8 mouse cellular contexts compared by ENCODE assay signal in the genomic region with DNA sequence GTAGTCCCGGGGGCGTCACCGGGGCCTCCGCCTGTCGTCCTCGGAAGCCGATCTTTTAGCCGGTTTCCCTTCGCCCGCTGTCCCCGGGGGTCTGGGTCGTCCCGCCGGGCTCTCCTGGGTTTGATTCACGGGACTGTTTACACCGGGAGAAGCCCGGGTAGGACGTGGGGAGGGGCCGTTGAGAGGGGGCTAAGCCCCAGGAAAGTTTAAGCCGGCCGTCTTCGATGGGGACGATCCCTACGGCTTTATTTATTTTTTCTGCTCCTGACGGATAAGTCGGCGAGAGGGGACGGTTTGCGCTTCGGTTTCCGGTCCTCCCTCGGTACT. TPM values are rescaled to one million over a fixed set of nuclear protein-coding genes. Genes with fewer than 3 reads are reported as not detected.
DNase-seq lines count a peak whose midpoint lies in the region; ATAC-seq and TF ChIP-seq lines count a peak whose summit lies in the region.

No protein-coding gene starts in this region.

- no peaks in the 10 kb centered on the region for H3K36me3 ChIP-seq in embryonic facial prominence, embryonic 11.5 days (replicated peaks; ENCODE audit: control insufficient read depth, insufficient read depth, low read depth, low read length)
- no peaks in the 10 kb centered on the region for H3K36me3 ChIP-seq in hindbrain, postnatal 0 days (ENCODE audit: insufficient read depth, low read length)
- H3K36me3 ChIP-seq in midbrain, postnatal 0 days (ENCODE audit: insufficient read depth, low read length): peaks cover 7% of the 10 kb centered on the region; the same call in 1 of the 2 replicates

- intact Hi-C loops in left cerebral cortex, adult 2 months (cut with DNase I): loop anchor here (1.0 to 5.0 kb wide), 3 partner anchors 72 to 366 kb away; no protein-coding TSS in a partner anchor
- intact Hi-C loops in left cerebral cortex, postnatal 25 days (cut with DNase I): loop anchor here (2.0 kb wide), 2 partner anchors 60 to 72 kb away; no protein-coding TSS in a partner anchor
- intact Hi-C loops in left cerebral cortex, postnatal 36 days (cut with DNase I): loop anchor here (2.0 kb wide), 1 partner anchor 72 kb away; no protein-coding TSS in a partner anchor

- peak overlapping the region; percentile 94 for H3K4me3 ChIP-seq in left cerebral cortex, adult 2 months
- peak overlapping the region; percentile 90 for H3K4me3 ChIP-seq in embryonic facial prominence, embryonic 11.5 days (ENCODE audit: low read depth, low read length)
- H3K4me3 ChIP-seq in hindbrain, postnatal 0 days (ENCODE audit: low read length): peak overlapping the region; percentile 98
- H3K4me3 ChIP-seq in midbrain, postnatal 0 days (ENCODE audit: low read depth, low read length): peak overlapping the region; percentile 98

- H3K27ac ChIP-seq in left cerebral cortex, adult 2 months: peak overlapping the region; percentile 98
- H3K27ac ChIP-seq in embryonic facial prominence, embryonic 11.5 days (replicated peaks; ENCODE audit: low read depth, low read length): peak overlapping the region; percentile 97
- peak overlapping the region; percentile 97 for H3K27ac ChIP-seq in hindbrain, postnatal 0 days
- peak overlapping the region; percentile 91 for H3K27ac ChIP-seq in midbrain, postnatal 0 days (ENCODE audit: low read depth, low read length)

- DNase-seq in left cerebral cortex, adult 2 months (ENCODE audit: extremely low spot score in 1 of 2, low spot score in 2 of 2): no peak
- DNase-seq in left cerebral cortex, postnatal 25 days (ENCODE audit: low spot score in 2 of 2): no peak
- DNase-seq in embryonic facial prominence, embryonic 11.5 days (ENCODE audit: low spot score): no peak
- DNase-seq in hindbrain, postnatal 0 days (ENCODE audit: low spot score): no peak
- no peak for DNase-seq in midbrain, postnatal 0 days (ENCODE audit: low spot score)
- DNase-seq in left cerebral cortex, postnatal 36 days (ENCODE audit: low spot score in 2 of 2): no peak
- no peak for DNase-seq in natural killer cell, adult 2 months (ENCODE audit: low spot score in 2 of 2)
- no peak for DNase-seq in layer of hippocampus, postnatal 14 days (ENCODE audit: low spot score in 2 of 2)

- no peaks in the 10 kb centered on the region for H3K9me3 ChIP-seq in embryonic facial prominence, embryonic 11.5 days (replicated peaks; ENCODE audit: control insufficient read depth, low read length)
- H3K9me3 ChIP-seq in hindbrain, postnatal 0 days (ENCODE audit: low read length): no peaks in the 10 kb centered on the region
- H3K9me3 ChIP-seq in midbrain, postnatal 0 days (ENCODE audit: low read length): no peaks in the 10 kb centered on the region

- H3K4me1 ChIP-seq in embryonic facial prominence, embryonic 11.5 days (ENCODE audit: control insufficient read depth, insufficient read depth, low read length): peaks cover 6% of the 10 kb centered on the region
- H3K4me1 ChIP-seq in hindbrain, postnatal 0 days (ENCODE audit: insufficient read depth, low read length): peaks cover 22% of the 10 kb centered on the region
- peaks cover 10% of the 10 kb centered on the region; the same call in 1 of the 2 replicates for H3K4me1 ChIP-seq in midbrain, postnatal 0 days (ENCODE audit: insufficient read depth, low read length)

- H3K4me2 ChIP-seq in embryonic facial prominence, embryonic 11.5 days (ENCODE audit: low read depth, low read length): peak overlapping the region; percentile 85
- peak overlapping the region; percentile 94 for H3K4me2 ChIP-seq in hindbrain, postnatal 0 days (ENCODE audit: low read depth, low read length)
- peak overlapping the region; percentile 82 for H3K4me2 ChIP-seq in midbrain, postnatal 0 days (ENCODE audit: low read depth, low read length, poor library complexity, severe bottlenecking)

- no peak for TF ChIP-seq CTCF in left cerebral cortex, adult 2 months (IDR thresholded peaks at IDR 0.05)
- no peak for TF ChIP-seq CTCF in hindbrain, postnatal 0 days (IDR thresholded peaks at IDR 0.05; ENCODE audit: low read depth)
- TF ChIP-seq CTCF in midbrain, postnatal 0 days (IDR thresholded peaks at IDR 0.05): no peak

- peak overlapping the region; percentile 89 for H3K9ac ChIP-seq in embryonic facial prominence, embryonic 11.5 days (replicated peaks; ENCODE audit: low read length)
- H3K9ac ChIP-seq in hindbrain, postnatal 0 days (replicated peaks; ENCODE audit: low read length): peak overlapping the region; percentile 88
- H3K9ac ChIP-seq in midbrain, postnatal 0 days (replicated peaks; ENCODE audit: low read length, poor library complexity, severe bottlenecking): peak overlapping the region; percentile 93

- 0% methylated on average over 31 of the region's 32 CpGs for WGBS in embryonic facial prominence, embryonic 11.5 days
- 0% methylated on average over 31 of the region's 32 CpGs for WGBS in hindbrain, postnatal 0 days
- under 1% methylated on average over 30 of the region's 32 CpGs for WGBS in midbrain, postnatal 0 days

- no peaks in the 10 kb centered on the region for H3K27me3 ChIP-seq in embryonic facial prominence, embryonic 11.5 days (ENCODE audit: control insufficient read depth, insufficient read depth, low read length)
- H3K27me3 ChIP-seq in hindbrain, postnatal 0 days (ENCODE audit: insufficient read depth, low read length): no peaks in the 10 kb centered on the region
- H3K27me3 ChIP-seq in midbrain, postnatal 0 days (ENCODE audit: insufficient read depth, low read length): no peaks in the 10 kb centered on the region

- ATAC-seq in embryonic facial prominence, embryonic 11.5 days (replicated peaks; ENCODE audit: insufficient number of reproducible peaks, low FRiP score, low TSS enrichment, low read depth): peak; percentile 25; the same call in 1 of the 2 replicates
- ATAC-seq in hindbrain, postnatal 0 days: no peak; the same call in 1 of the 2 replicates
- ATAC-seq in midbrain, postnatal 0 days (ENCODE audit: low FRiP score): no peak

RNA-seq across cellular contexts. Expression of a gene that starts 0.6 kb away (rescaled TPM):
- 10 to 100 TPM; 33.5 to 37.1 TPM for total RNA-seq in left cerebral cortex, adult 2 months (2021)
- total RNA-seq in left cerebral cortex, postnatal 25 days (2021): 10 to 100 TPM; 29.5 to 31.5 TPM
- polyA plus RNA-seq in embryonic facial prominence, embryonic 11.5 days (2014; fragmentation: Nextera tagmentation; extraction: Ambion mirVana): 16.7 and 19.7 TPM in 2 replicates
- total RNA-seq in hindbrain, postnatal 0 days (2014; rRNA removed): 14.2 and 14.7 TPM in 2 replicates
- 5.4 and 6.5 TPM in 2 replicates for polyA plus RNA-seq in hindbrain, postnatal 0 days (2015; fragmentation: Nextera tagmentation; extraction: Ambion mirVana)
- 16.1 and 19.1 TPM in 2 replicates for total RNA-seq in midbrain, postnatal 0 days (2014; rRNA removed)
- polyA plus RNA-seq in midbrain, postnatal 0 days (2015; fragmentation: Nextera tagmentation; extraction: Ambion mirVana): 4.7 and 5.6 TPM in 2 replicates
- total RNA-seq in left cerebral cortex, postnatal 36 days (2021): 10 to 100 TPM; 33.7 to 34.5 TPM
- total RNA-seq in layer of hippocampus, postnatal 14 days (2021): 10 to 100 TPM; 22.7 to 23.5 TPM
